Mouse (Mus musculus) midbrain, postnatal 0 days (tissue): ENCODE measurements around the gene Nfatc4. TPM values are rescaled to one million over a fixed set of nuclear protein-coding genes. Genes with fewer than 3 reads are reported as not detected.

Source experiments
- ATAC-seq: fragments of 200-750 bp; cut with Nextera tagmentation; 2 replicates; pipeline ENCODE4 v1.8.0; 2017; ENCODE audit warnings: moderate number of reproducible peaks, mild to moderate bottlenecking, moderate TSS enrichment, moderate library complexity; ENCODE audit not compliant: low FRiP score
- DNase-seq: peaks from one replicate; pipeline ENCODE4 v3.0.0-alpha.2; 2015; ENCODE audit warnings: low spot score
- H3K27ac ChIP-seq: fragments of 300-500 bp; sonication (generic); 2 replicates; pipeline ENCODE4 v1.5.1; 2014; ENCODE audit warnings: low read depth, mild to moderate bottlenecking, low read length, mixed read lengths
- H3K27me3 ChIP-seq: fragments of 300-500 bp; sonication (generic); 2 replicates; pipeline ENCODE4 v1.6.1; 2014; ENCODE audit warnings: low read length, control low read depth, mixed read lengths; ENCODE audit not compliant: insufficient read depth
- H3K36me3 ChIP-seq: fragments of 300-500 bp; sonication (generic); 2 replicates; pipeline ENCODE4 v1.6.1; 2014; ENCODE audit warnings: low read length, control low read depth, mixed read lengths; ENCODE audit not compliant: insufficient read depth
- H3K4me1 ChIP-seq: fragments of 300-500 bp; sonication (generic); 2 replicates; pipeline ENCODE4 v1.6.1; 2014; ENCODE audit warnings: mild to moderate bottlenecking, control low read depth, antibody characterized with exemption, low read length, mixed read lengths; ENCODE audit not compliant: insufficient read depth
- H3K4me2 ChIP-seq: fragments of 300-500 bp; sonication (generic); 2 replicates; pipeline ENCODE4 v1.6.1; 2014; ENCODE audit warnings: low read depth, mild to moderate bottlenecking, low read length, mixed read lengths; ENCODE audit not compliant: poor library complexity, severe bottlenecking
- H3K4me3 ChIP-seq: fragments of 300-500 bp; sonication (generic); 2 replicates; pipeline ENCODE4 v1.5.1; 2014; ENCODE audit warnings: low read depth, mild to moderate bottlenecking, low read length, moderate library complexity
- H3K9ac ChIP-seq: fragments of 300-500 bp; sonication (generic); replicated peaks from 2 replicates; pipeline ENCODE4 v1.6.1; 2014; ENCODE audit warnings: mild to moderate bottlenecking, low read length, moderate library complexity, mixed read lengths; ENCODE audit not compliant: poor library complexity, severe bottlenecking
- H3K9me3 ChIP-seq: fragments of 300-500 bp; sonication (generic); 2 replicates; pipeline ENCODE4 v1.6.1; 2016; ENCODE audit warnings: low read length, control low read depth
- CTCF ChIP-seq: IDR thresholded peaks from 2 replicates; pipeline ENCODE4 v1.5.1; 2016; ENCODE audit warnings: antibody characterized with exemption, mild to moderate bottlenecking
- WGBS: fragments of 180-500 bp; shearing (Covaris S2); extraction: QIAGEN DNeasy Blood & Tissue Kit; methylation state at CpG from one replicate; pipeline ENCODE4 v1.1.7; 2014; 5-methylcytosine and 5-hydroxymethylcytosine counted together
- polyA plus RNA-seq: library from polyadenylated mRNA; unstranded; fragments of >200 nt; fragmentation: Nextera tagmentation; extraction: Ambion mirVana; gene quantifications from 2 replicates; pipeline ENCODE4 v1.2.1, GENCODE M21; 2015
- total RNA-seq: library from RNA; depleted of rRNA; stranded (reverse); fragments of >200 nt; gene quantifications from 2 replicates; pipeline ENCODE4 v1.2.3, GENCODE M21; 2014

The Nfatc4 gene
- total and polyA plus RNA-seq, 2 experiments from 2014 or later: 4.2 to 12.9 TPM

GRCm38 (mm10) chr14:55824481-55825215, 1.7 kb downstream of the Nfatc4 start:
- TF ChIP-seq CTCF: no peak
- H3K27me3 ChIP-seq: peaks cover 15% of the 10 kb centered on the region; the same call in 1 of the 2 replicates
- peak overlapping the region; percentile 62; the same call in 1 of the 2 replicates for H3K27ac ChIP-seq
- 2% methylated on average over 29 of the region's 32 CpGs for WGBS
- H3K4me2 ChIP-seq: peak overlapping the region; percentile 98
- peak overlapping the region; percentile 48 for H3K9ac ChIP-seq
- ATAC-seq: no peak; the same call in 1 of the 2 replicates
- peak overlapping the region; percentile 40 for H3K4me3 ChIP-seq
- H3K36me3 ChIP-seq: no peaks in the 10 kb centered on the region
- DNase-seq: peak; percentile 33
- no peaks in the 10 kb centered on the region for H3K9me3 ChIP-seq
- H3K4me1 ChIP-seq: peaks cover 19% of the 10 kb centered on the region; the same call in 1 of the 2 replicates

GRCm38 (mm10) chr14:55825216-55826051, 2.5 kb downstream of the Nfatc4 start:
- peak; percentile 33 for TF ChIP-seq CTCF
- H3K27ac ChIP-seq: 0 out of 2 replicates have a peak overlapping the region, but pooled peaks have one; percentile 18
- peak overlapping the region; percentile 98 for H3K4me2 ChIP-seq
- peak overlapping the region; percentile 40 for H3K4me3 ChIP-seq
- peak; percentile 35 for ATAC-seq
- peaks cover 19% of the 10 kb centered on the region; the same call in 1 of the 2 replicates for H3K4me1 ChIP-seq
- peaks cover 15% of the 10 kb centered on the region; the same call in 1 of the 2 replicates for H3K27me3 ChIP-seq
- under 1% methylated on average over 20 of the region's 37 CpGs for WGBS
- H3K36me3 ChIP-seq: no peaks in the 10 kb centered on the region
- H3K9me3 ChIP-seq: no peaks in the 10 kb centered on the region
- peak overlapping the region; percentile 48 for H3K9ac ChIP-seq
- peak; percentile 58 for DNase-seq

- Histone ChIP-seq H3K9ac (no peak overlapping the region), H3K27ac (no peak overlapping the region), H3K4me3 (peak overlapping the region; percentile 40), H3K4me1 (peaks cover 19% of the 10 kb centered on the region; the same call in 1 of the 2 replicates), H3K36me3 (no peaks in the 10 kb centered on the region), H3K9me3 (no peaks in the 10 kb centered on the region), H3K4me2 (peak overlapping the region; percentile 98), H3K27me3 (peaks cover 15% of the 10 kb centered on the region; the same call in 1 of the 2 replicates)
- DNase-seq (no peak), ATAC-seq (no peak)
- TF ChIP-seq CTCF: no peak
- WGBS: 9% methylated on average over 15 of the region's 15 CpGs
Measured at GRCm38 (mm10) chr14:55826142-55826541, 3.2 kb downstream of the Nfatc4 start.

GRCm38 (mm10) chr14:55826551-55827340, 3.8 kb downstream of the Nfatc4 start:
- Histone ChIP-seq H3K36me3 (no peaks in the 10 kb centered on the region), H3K4me1 (peaks cover 19% of the 10 kb centered on the region; the same call in 1 of the 2 replicates), H3K9ac (no peak overlapping the region), H3K27me3 (peaks cover 15% of the 10 kb centered on the region; the same call in 1 of the 2 replicates), H3K9me3 (no peaks in the 10 kb centered on the region), H3K4me2 (peak overlapping the region; percentile 98), H3K4me3 (peak overlapping the region; percentile 40; the same call in 1 of the 2 replicates), H3K27ac (no peak overlapping the region)
- WGBS: 13% methylated on average over 41 of the region's 41 CpGs
- peak; percentile 6 for DNase-seq
- no peak for ATAC-seq
- no peak for TF ChIP-seq CTCF

- Histone ChIP-seq H3K9me3 (no peaks in the 10 kb centered on the region), H3K4me3 (no peak overlapping the region), H3K4me2 (no peak overlapping the region), H3K27me3 (peaks cover 15% of the 10 kb centered on the region; the same call in 1 of the 2 replicates), H3K9ac (no peak overlapping the region), H3K27ac (no peak overlapping the region), H3K4me1 (peaks cover 17% of the 10 kb centered on the region; the same call in 1 of the 2 replicates), H3K36me3 (no peaks in the 10 kb centered on the region)
- 41% methylated on average over 3 of the region's 3 CpGs for WGBS
- DNase-seq (no peak), ATAC-seq (no peak)
- TF ChIP-seq CTCF: no peak
Measured at GRCm38 (mm10) chr14:55828716-55829263, 5.8 kb downstream of the Nfatc4 start.
